8 mouse cellular contexts compared by ENCODE assay signal in genomic region chr9:71216036-71216995, GRCm38 (mm10). TPM values are rescaled to one million over a fixed set of nuclear protein-coding genes. Genes with fewer than 3 reads are reported as not detected.
A peak's percentile ranks its signal among the peaks of the same experiment; 100 is the strongest.
DNase-seq lines count a peak whose midpoint lies in the region; ATAC-seq and TF ChIP-seq lines count a peak whose summit lies in the region.

No protein-coding gene starts in this region.

- ATAC-seq in embryonic facial prominence, embryonic 14.5 days (ENCODE audit: low read depth): peak; percentile 24; the same call in 1 of the 2 replicates
- ATAC-seq in heart, embryonic 16.5 days (replicated peaks; ENCODE audit: extremely low read depth, insufficient read depth, low FRiP score): peak; percentile 33
- peak; percentile 28 for ATAC-seq in kidney, embryonic 16.5 days (ENCODE audit: low FRiP score, low TSS enrichment)
- ATAC-seq in stomach, embryonic 15.5 days (ENCODE audit: insufficient read depth, low FRiP score, low read depth): no peak

- peaks cover 20% of the 10 kb centered on the region for H3K27me3 ChIP-seq in thymus, adult 2 months (ENCODE audit: control insufficient read depth, insufficient read depth, low read length)
- H3K27me3 ChIP-seq in embryonic facial prominence, embryonic 14.5 days (replicated peaks; ENCODE audit: control insufficient read depth, insufficient read depth, low read length): peaks cover 64% of the 10 kb centered on the region
- H3K27me3 ChIP-seq in heart, embryonic 16.5 days (ENCODE audit: control insufficient read depth, insufficient read depth, low read length): peaks cover 43% of the 10 kb centered on the region
- H3K27me3 ChIP-seq in kidney, embryonic 16.5 days (ENCODE audit: insufficient read depth, low read length): peaks cover 12% of the 10 kb centered on the region; the same call in 1 of the 2 replicates
- peaks cover 37% of the 10 kb centered on the region for H3K27me3 ChIP-seq in stomach, embryonic 15.5 days (replicated peaks)

- TF ChIP-seq CTCF in thymus, adult 2 months (IDR thresholded peaks at IDR 0.05; ENCODE audit: borderline replicate concordance, control insufficient read depth, extremely low read depth, insufficient read depth, low read length, poor library complexity): no peak

- H3K36me3 ChIP-seq in thymus, adult 2 months (ENCODE audit: control insufficient read depth, insufficient read depth, low read length): no peaks in the 10 kb centered on the region
- no peaks in the 10 kb centered on the region for H3K36me3 ChIP-seq in embryonic facial prominence, embryonic 14.5 days (ENCODE audit: control insufficient read depth, insufficient read depth, low read length)
- H3K36me3 ChIP-seq in heart, embryonic 16.5 days (ENCODE audit: control insufficient read depth, insufficient read depth): no peaks in the 10 kb centered on the region
- H3K36me3 ChIP-seq in kidney, embryonic 16.5 days (ENCODE audit: insufficient read depth, low read length): no peaks in the 10 kb centered on the region
- no peaks in the 10 kb centered on the region for H3K36me3 ChIP-seq in stomach, embryonic 15.5 days

- H3K9me3 ChIP-seq in embryonic facial prominence, embryonic 14.5 days (ENCODE audit: control insufficient read depth, low read length): no peaks in the 10 kb centered on the region
- no peaks in the 10 kb centered on the region for H3K9me3 ChIP-seq in heart, embryonic 16.5 days (replicated peaks; ENCODE audit: control insufficient read depth, low read length)
- no peaks in the 10 kb centered on the region for H3K9me3 ChIP-seq in kidney, embryonic 16.5 days (ENCODE audit: low read length)
- H3K9me3 ChIP-seq in stomach, embryonic 15.5 days: no peaks in the 10 kb centered on the region

- no peak for TF ChIP-seq POLR2A in thymus, adult 2 months (IDR thresholded peaks at IDR 0.05; ENCODE audit: control insufficient read depth, extremely low read depth, insufficient read depth, low read length, poor library complexity)

- 0 out of 2 replicates have a peak overlapping the region, but pooled peaks have one; percentile 19 for H3K4me3 ChIP-seq in thymus, adult 2 months (ENCODE audit: control insufficient read depth, insufficient read depth, low read length)
- H3K4me3 ChIP-seq in embryonic facial prominence, embryonic 14.5 days (ENCODE audit: low read depth, low read length): peak overlapping the region; percentile 47
- peak overlapping the region; percentile 49 for H3K4me3 ChIP-seq in heart, embryonic 16.5 days (ENCODE audit: low read length)
- H3K4me3 ChIP-seq in kidney, embryonic 16.5 days (ENCODE audit: low read length): peak overlapping the region; percentile 58
- H3K4me3 ChIP-seq in stomach, embryonic 15.5 days (replicated peaks): peak overlapping the region; percentile 53

- H3K4me2 ChIP-seq in embryonic facial prominence, embryonic 14.5 days (ENCODE audit: low read depth, low read length): peak overlapping the region; percentile 77
- H3K4me2 ChIP-seq in heart, embryonic 16.5 days (ENCODE audit: low read depth, low read length): peak overlapping the region; percentile 68
- H3K4me2 ChIP-seq in kidney, embryonic 16.5 days (replicated peaks; ENCODE audit: low read depth, low read length): peak overlapping the region; percentile 82
- peak overlapping the region; percentile 87 for H3K4me2 ChIP-seq in stomach, embryonic 15.5 days

- peak; percentile 2 for DNase-seq in thymus, adult 2 months
- DNase-seq in thymus, postnatal 0 days (ENCODE audit: low spot score): no peak
- peak; percentile 17 for DNase-seq in embryonic facial prominence, embryonic 14.5 days (ENCODE audit: low spot score)
- peak; percentile 39 for DNase-seq in mesoderm, embryonic 11.5 days (ENCODE audit: low read depth, low spot score)
- no peak for DNase-seq in right cerebral cortex, postnatal 36 days (ENCODE audit: low spot score in 2 of 2)

- no peak overlapping the region for H3K27ac ChIP-seq in thymus, adult 2 months (ENCODE audit: control insufficient read depth, insufficient read depth, low read length)
- no peak overlapping the region for H3K27ac ChIP-seq in embryonic facial prominence, embryonic 14.5 days (replicated peaks; ENCODE audit: low read depth, low read length)
- no peak overlapping the region for H3K27ac ChIP-seq in heart, embryonic 16.5 days (ENCODE audit: low read length)
- H3K27ac ChIP-seq in kidney, embryonic 16.5 days (ENCODE audit: low read length): peak overlapping the region; percentile 11
- no peak overlapping the region for H3K27ac ChIP-seq in stomach, embryonic 15.5 days

- H3K4me1 ChIP-seq in thymus, adult 2 months (replicated peaks; ENCODE audit: control insufficient read depth, insufficient read depth, low read length): peaks cover 8% of the 10 kb centered on the region
- H3K4me1 ChIP-seq in embryonic facial prominence, embryonic 14.5 days (ENCODE audit: control insufficient read depth, insufficient read depth, low read length): peaks cover 4% of the 10 kb centered on the region; the same call in 1 of the 2 replicates
- H3K4me1 ChIP-seq in heart, embryonic 16.5 days (ENCODE audit: control insufficient read depth, insufficient read depth, low read length): no peaks in the 10 kb centered on the region
- H3K4me1 ChIP-seq in kidney, embryonic 16.5 days (ENCODE audit: insufficient read depth, low read length): peaks cover 8% of the 10 kb centered on the region
- H3K4me1 ChIP-seq in stomach, embryonic 15.5 days: peaks cover 14% of the 10 kb centered on the region

- WGBS in thymus, adult 2 months: 4% methylated on average over 57 of the region's 57 CpGs
- 1% methylated on average over 57 of the region's 57 CpGs for WGBS in embryonic facial prominence, embryonic 14.5 days
- under 1% methylated on average over 57 of the region's 57 CpGs for WGBS in heart, embryonic 16.5 days
- WGBS in kidney, embryonic 16.5 days: under 1% methylated on average over 57 of the region's 57 CpGs
- WGBS in stomach, embryonic 15.5 days: under 1% methylated on average over 57 of the region's 57 CpGs

- peak overlapping the region; percentile 54 for H3K9ac ChIP-seq in embryonic facial prominence, embryonic 14.5 days (ENCODE audit: low read depth, low read length)
- H3K9ac ChIP-seq in heart, embryonic 16.5 days (ENCODE audit: low read length): no peak overlapping the region
- peak overlapping the region; percentile 81 for H3K9ac ChIP-seq in kidney, embryonic 16.5 days (replicated peaks; ENCODE audit: low read length)
- peak overlapping the region; percentile 48 for H3K9ac ChIP-seq in stomach, embryonic 15.5 days

RNA-seq across cellular contexts. Expression of gene Aldh1a2, which starts 0.7 kb away (rescaled TPM):
- 0.82 and 2.3 TPM in 2 replicates for polyA plus RNA-seq in thymus, adult 2 months (2012; rRNA removed)
- 0.81 and 1.1 TPM in 2 replicates for polyA plus RNA-seq in thymus, postnatal 0 days (2015; fragmentation: Nextera tagmentation; extraction: Ambion mirVana)
- polyA plus RNA-seq in embryonic facial prominence, embryonic 14.5 days (2014; fragmentation: Nextera tagmentation; extraction: Ambion mirVana): 41.3 and 50.5 TPM in 2 replicates
- polyA plus RNA-seq in heart, embryonic 16.5 days (2015; fragmentation: Nextera tagmentation; extraction: Ambion mirVana): 24.7 and 26.7 TPM in 2 replicates
- polyA plus RNA-seq in kidney, embryonic 16.5 days (2015; fragmentation: Nextera tagmentation; extraction: Ambion mirVana): 327 and 333 TPM in 2 replicates
- 86.6 and 89.8 TPM in 2 replicates for polyA plus RNA-seq in stomach, embryonic 15.5 days (2015; fragmentation: Nextera tagmentation; extraction: Ambion mirVana)

RNA-seq across cellular contexts. Expression of gene Aqp9, which starts 47.8 kb away (rescaled TPM):
- 1.2 and 1.5 TPM in 2 replicates for polyA plus RNA-seq in thymus, adult 2 months (2012; rRNA removed)
- polyA plus RNA-seq in thymus, postnatal 0 days (2015; fragmentation: Nextera tagmentation; extraction: Ambion mirVana): 1.2 and 1.3 TPM in 2 replicates
- polyA plus RNA-seq in embryonic facial prominence, embryonic 14.5 days (2014; fragmentation: Nextera tagmentation; extraction: Ambion mirVana): 0.43 and 0.68 TPM in 2 replicates
- 0.30 and 0.51 TPM in 2 replicates for polyA plus RNA-seq in heart, embryonic 16.5 days (2015; fragmentation: Nextera tagmentation; extraction: Ambion mirVana)
- polyA plus RNA-seq in kidney, embryonic 16.5 days (2015; fragmentation: Nextera tagmentation; extraction: Ambion mirVana): 0.27 and 0.33 TPM in 2 replicates
- polyA plus RNA-seq in stomach, embryonic 15.5 days (2015; fragmentation: Nextera tagmentation; extraction: Ambion mirVana): 1.0 and 1.3 TPM in 2 replicates

Comparison
In these comparisons a context has a peak if more than half of its experiments do, and no peak if none do; other contexts are left out.
1. DNase-seq: peak in thymus, adult 2 months (single experiment), embryonic facial prominence, embryonic 14.5 days (single experiment) and mesoderm, embryonic 11.5 days (single experiment); none in thymus, postnatal 0 days (single experiment) and right cerebral cortex, postnatal 36 days (0 of 2).
2. Peak in every context shown above with its lines, with median percentiles within 50 percentile points of each other: H3K4me3 ChIP-seq and H3K4me2 ChIP-seq.